Mouse (Mus musculus): Measurements from ENCODE around the gene Usp24. TPM values are rescaled to one million over a fixed set of nuclear protein-coding genes. Genes with fewer than 3 reads are reported as not detected.

The Usp24 gene
- polyA plus RNA-seq, 1 experiment from 2014 or later, result 6.3 TPM

GRCm38 (mm10) chr4:106375857-106376256 lies 59.8 kb downstream of the Usp24 start:
- Histone ChIP-seq H3K27ac (replicated peaks) (no peak overlapping the region), H3K9me3 (no peaks in the 10 kb centered on the region), H3K27me3 (replicated peaks) (no peaks in the 10 kb centered on the region), H3K4me2 (no peak overlapping the region), H3K4me1 (no peaks in the 10 kb centered on the region), H3K9ac (no peak overlapping the region), H3K4me3 (no peak overlapping the region), H3K36me3 (peaks cover 78% of the 10 kb centered on the region)
- ATAC-seq (ENCODE audit: extremely low read depth, insufficient number of reproducible peaks, low FRiP score, low TSS enrichment), result no peak
- WGBS, result 38% methylated on average over 1 of the region's 1 CpGs

- Histone ChIP-seq H3K4me1 (no peaks in the 10 kb centered on the region), H3K4me3 (no peak overlapping the region), H3K36me3 (peaks cover 83% of the 10 kb centered on the region), H3K9ac (no peak overlapping the region), H3K27me3 (replicated peaks) (no peaks in the 10 kb centered on the region), H3K4me2 (no peak overlapping the region), H3K9me3 (no peaks in the 10 kb centered on the region), H3K27ac (replicated peaks) (no peak overlapping the region)
- WGBS, result 75% methylated on average over 14 of the region's 14 CpGs
- no peak for ATAC-seq (ENCODE audit: extremely low read depth, insufficient number of reproducible peaks, low FRiP score, low TSS enrichment)
Measured at GRCm38 (mm10) chr4:106378839-106379572, 63.0 kb downstream of the Usp24 start.

GRCm38 (mm10) chr4:106381131-106381530 lies 65.1 kb downstream of the Usp24 start:
- Histone ChIP-seq H3K9ac (no peak overlapping the region), H3K27ac (replicated peaks) (no peak overlapping the region), H3K27me3 (replicated peaks) (no peaks in the 10 kb centered on the region), H3K4me1 (no peaks in the 10 kb centered on the region), H3K4me3 (no peak overlapping the region), H3K9me3 (no peaks in the 10 kb centered on the region), H3K36me3 (peaks cover 87% of the 10 kb centered on the region), H3K4me2 (no peak overlapping the region)
- WGBS, result 60% methylated on average over 5 of the region's 5 CpGs
- no peak for ATAC-seq (ENCODE audit: extremely low read depth, insufficient number of reproducible peaks, low FRiP score, low TSS enrichment)

- Histone ChIP-seq H3K27ac (replicated peaks) (no peak overlapping the region), H3K4me2 (no peak overlapping the region), H3K36me3 (peaks cover 76% of the 10 kb centered on the region), H3K4me3 (no peak overlapping the region), H3K9ac (no peak overlapping the region), H3K4me1 (no peaks in the 10 kb centered on the region), H3K27me3 (replicated peaks) (no peaks in the 10 kb centered on the region), H3K9me3 (peaks cover 5% of the 10 kb centered on the region)
- WGBS, result 83% methylated on average over 3 of the region's 3 CpGs
- ATAC-seq (ENCODE audit: extremely low read depth, insufficient number of reproducible peaks, low FRiP score, low TSS enrichment), result no peak
Measured at GRCm38 (mm10) chr4:106389908-106390307, 73.9 kb downstream of the Usp24 start.

- H3K36me3 ChIP-seq, result peaks cover 93% of the 10 kb centered on the region
Measured at GRCm38 (mm10) chr4:106409621-106410020, 93.6 kb downstream of the Usp24 start.

GRCm38 (mm10) chr4:106419256-106419655 lies 103.2 kb downstream of the Usp24 start:
- Histone ChIP-seq H3K9ac (no peak overlapping the region), H3K27me3 (replicated peaks) (no peaks in the 10 kb centered on the region), H3K9me3 (no peaks in the 10 kb centered on the region), H3K4me1 (no peaks in the 10 kb centered on the region), H3K36me3 (peaks cover 85% of the 10 kb centered on the region), H3K27ac (replicated peaks) (no peak overlapping the region), H3K4me2 (no peak overlapping the region), H3K4me3 (no peak overlapping the region)
- WGBS, result 85% methylated on average over 3 of the region's 3 CpGs
- ATAC-seq (ENCODE audit: extremely low read depth, insufficient number of reproducible peaks, low FRiP score, low TSS enrichment), result no peak

More at GRCm38 (mm10) chr4:106409621-106410020, 93.6 kb downstream of the Usp24 start:
- H3K9ac ChIP-seq, result no peak overlapping the region
- no peak overlapping the region for H3K4me3 ChIP-seq
- ATAC-seq (ENCODE audit: extremely low read depth, insufficient number of reproducible peaks, low FRiP score, low TSS enrichment), result no peak
- no peaks in the 10 kb centered on the region for H3K9me3 ChIP-seq
- 94% methylated on average over 14 of the region's 14 CpGs for WGBS
- no peaks in the 10 kb centered on the region for H3K4me1 ChIP-seq
- H3K4me2 ChIP-seq, result no peak overlapping the region
- no peaks in the 10 kb centered on the region for H3K27me3 ChIP-seq (replicated peaks)
- H3K27ac ChIP-seq (replicated peaks), result no peak overlapping the region

GRCm38 (mm10) chr4:106419791-106420190 lies 103.8 kb downstream of the Usp24 start:
- 89% methylated on average over 6 of the region's 6 CpGs for WGBS
- no peak overlapping the region for H3K4me3 ChIP-seq

GRCm38 (mm10) chr4:106422597-106422996 lies 106.6 kb downstream of the Usp24 start:
- no peaks in the 10 kb centered on the region for H3K27me3 ChIP-seq (replicated peaks)
- 90% methylated on average over 3 of the region's 3 CpGs for WGBS
- no peaks in the 10 kb centered on the region for H3K4me1 ChIP-seq
- peaks cover 84% of the 10 kb centered on the region for H3K36me3 ChIP-seq
- H3K27ac ChIP-seq (replicated peaks), result no peak overlapping the region
- H3K4me3 ChIP-seq, result no peak overlapping the region
- no peak overlapping the region for H3K9ac ChIP-seq
- no peak for ATAC-seq (ENCODE audit: extremely low read depth, insufficient number of reproducible peaks, low FRiP score, low TSS enrichment)
- H3K9me3 ChIP-seq, result no peaks in the 10 kb centered on the region
- no peak overlapping the region for H3K4me2 ChIP-seq

More at GRCm38 (mm10) chr4:106419791-106420190, 103.8 kb downstream of the Usp24 start:
- Histone ChIP-seq H3K9me3 (no peaks in the 10 kb centered on the region), H3K36me3 (peaks cover 85% of the 10 kb centered on the region), H3K4me2 (no peak overlapping the region), H3K9ac (no peak overlapping the region), H3K4me1 (no peaks in the 10 kb centered on the region), H3K27ac (replicated peaks) (no peak overlapping the region), H3K27me3 (replicated peaks) (no peaks in the 10 kb centered on the region)
- no peak for ATAC-seq (ENCODE audit: extremely low read depth, insufficient number of reproducible peaks, low FRiP score, low TSS enrichment)

GRCm38 (mm10) chr4:106424560-106424959 lies 108.5 kb downstream of the Usp24 start:
- H3K27me3 ChIP-seq (replicated peaks), result no peaks in the 10 kb centered on the region
- H3K27ac ChIP-seq (replicated peaks), result no peak overlapping the region
- H3K4me2 ChIP-seq, result no peak overlapping the region
- no peak overlapping the region for H3K9ac ChIP-seq
- peaks cover 83% of the 10 kb centered on the region for H3K36me3 ChIP-seq
- no peak for ATAC-seq (ENCODE audit: extremely low read depth, insufficient number of reproducible peaks, low FRiP score, low TSS enrichment)
- no peaks in the 10 kb centered on the region for H3K9me3 ChIP-seq
- 98% methylated on average over 1 of the region's 1 CpGs for WGBS
- no peak overlapping the region for H3K4me3 ChIP-seq
- H3K4me1 ChIP-seq, result no peaks in the 10 kb centered on the region

GRCm38 (mm10) chr4:106426286-106426685 lies 110.3 kb downstream of the Usp24 start:
- WGBS, result 55% methylated on average over 5 of the region's 5 CpGs
- H3K4me1 ChIP-seq, result no peaks in the 10 kb centered on the region
- no peak overlapping the region for H3K4me2 ChIP-seq
- H3K4me3 ChIP-seq, result no peak overlapping the region
- no peak for ATAC-seq (ENCODE audit: extremely low read depth, insufficient number of reproducible peaks, low FRiP score, low TSS enrichment)
- H3K36me3 ChIP-seq, result peaks cover 85% of the 10 kb centered on the region
- no peak overlapping the region for H3K27ac ChIP-seq (replicated peaks)
- H3K27me3 ChIP-seq (replicated peaks), result no peaks in the 10 kb centered on the region
- no peak overlapping the region for H3K9ac ChIP-seq
- H3K9me3 ChIP-seq, result no peaks in the 10 kb centered on the region

GRCm38 (mm10) chr4:106428616-106429015 lies 112.6 kb downstream of the Usp24 start:
- no peak overlapping the region for H3K4me3 ChIP-seq
- 87% methylated on average over 6 of the region's 6 CpGs for WGBS
- no peak for ATAC-seq (ENCODE audit: extremely low read depth, insufficient number of reproducible peaks, low FRiP score, low TSS enrichment)

GRCm38 (mm10) chr4:106429106-106429505 lies 113.1 kb downstream of the Usp24 start:
- Histone ChIP-seq H3K9me3 (no peaks in the 10 kb centered on the region), H3K27ac (replicated peaks) (no peak overlapping the region), H3K4me1 (no peaks in the 10 kb centered on the region), H3K27me3 (replicated peaks) (no peaks in the 10 kb centered on the region), H3K9ac (no peak overlapping the region), H3K4me3 (no peak overlapping the region), H3K4me2 (no peak overlapping the region), H3K36me3 (peaks cover 93% of the 10 kb centered on the region)
- WGBS, result 77% methylated on average over 7 of the region's 7 CpGs
- ATAC-seq (ENCODE audit: extremely low read depth, insufficient number of reproducible peaks, low FRiP score, low TSS enrichment), result no peak

More at GRCm38 (mm10) chr4:106428616-106429015, 112.6 kb downstream of the Usp24 start:
- no peak overlapping the region for H3K4me2 ChIP-seq
- H3K4me1 ChIP-seq, result no peaks in the 10 kb centered on the region
- no peak overlapping the region for H3K9ac ChIP-seq
- no peaks in the 10 kb centered on the region for H3K27me3 ChIP-seq (replicated peaks)
- no peak overlapping the region for H3K27ac ChIP-seq (replicated peaks)
- H3K36me3 ChIP-seq, result peaks cover 93% of the 10 kb centered on the region
- H3K9me3 ChIP-seq, result no peaks in the 10 kb centered on the region
